Mouse (Mus musculus) ovary, postnatal 10 days (tissue): ENCODE measurements at regions not wholly inside any gene's neighbourhood (a gene's known extent, or its start where the extent isn't known, plus 50 kb on each side); places are given as distances from the start of the nearest gene placed in this dataset.

Experiments used
- DNase-seq: peaks from one replicate; pipeline ENCODE4 v3.0.0; 2022; ENCODE audit warnings: low spot score

DNA sequence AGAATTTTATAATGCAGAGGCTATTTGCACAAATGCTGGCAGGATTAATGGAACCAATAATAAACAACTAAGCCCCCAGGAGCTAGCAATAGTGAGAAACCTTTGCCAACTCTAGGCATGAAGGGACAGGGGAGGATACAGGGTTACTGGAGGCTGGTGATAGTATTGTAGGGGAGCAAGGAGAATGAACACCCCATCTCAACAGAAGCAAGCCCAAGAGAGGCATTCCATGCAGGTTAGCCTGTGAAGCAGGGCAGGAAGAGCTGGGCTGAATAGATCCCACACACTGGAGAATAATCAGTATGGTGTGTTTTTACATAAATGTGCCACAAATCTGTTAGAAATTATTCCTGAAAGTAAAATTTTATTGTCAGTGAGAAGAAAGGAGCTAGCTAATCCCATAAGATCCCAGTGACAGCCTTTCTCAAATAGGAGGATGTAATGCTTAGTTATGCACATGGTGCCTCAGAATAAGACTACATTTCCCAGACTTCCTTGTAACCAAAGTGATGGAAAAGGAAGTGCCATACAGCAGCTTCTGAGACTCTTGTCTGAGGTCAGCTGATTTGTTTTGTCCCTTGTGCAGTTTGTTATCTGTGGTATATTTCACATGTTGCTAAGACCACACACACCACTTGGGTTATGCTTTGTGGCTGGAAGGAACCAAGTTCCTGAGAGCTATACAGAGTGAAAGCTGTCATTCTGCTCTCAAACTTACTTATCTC lies 111.1 kb downstream of the Ccdc71l start:
- no peak for DNase-seq

- no peak for DNase-seq
Observed at GRCm38 (mm10) chr12:32504196-32504595, 125.7 kb downstream of the Ccdc71l start.

- no peak for DNase-seq
Observed at GRCm38 (mm10) chr12:32508671-32509070, 130.2 kb downstream of the Ccdc71l start.

GRCm38 (mm10) chr12:32525586-32525985 lies 147.1 kb downstream of the Ccdc71l start:
- no peak for DNase-seq

- DNase-seq = no peak
Observed at GRCm38 (mm10) chr12:32531216-32531615, 152.7 kb downstream of the Ccdc71l start.

GRCm38 (mm10) chr12:32533641-32534040 lies 155.1 kb downstream of the Ccdc71l start:
- no peak for DNase-seq

DNA sequence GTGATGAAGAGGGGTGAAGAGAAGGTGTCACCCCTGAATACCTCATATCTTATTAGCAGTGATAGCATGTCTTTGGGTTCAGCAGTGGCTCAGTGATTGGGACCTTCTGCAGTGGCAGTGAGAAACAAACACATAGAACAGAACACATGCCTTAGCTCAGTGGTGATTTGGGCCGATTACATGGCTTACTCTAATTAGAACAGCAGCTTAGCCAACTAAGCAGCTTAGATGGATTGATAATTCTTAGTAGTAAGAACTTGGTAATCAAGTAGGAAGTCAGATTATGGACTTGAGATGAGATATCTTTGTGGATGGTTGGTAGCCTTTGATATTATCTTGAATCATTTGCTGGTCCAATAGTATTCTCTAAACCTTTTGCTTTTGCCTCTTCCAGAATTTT lies 167.0 kb downstream of the Ccdc71l start:
- no peak for DNase-seq

DNA sequence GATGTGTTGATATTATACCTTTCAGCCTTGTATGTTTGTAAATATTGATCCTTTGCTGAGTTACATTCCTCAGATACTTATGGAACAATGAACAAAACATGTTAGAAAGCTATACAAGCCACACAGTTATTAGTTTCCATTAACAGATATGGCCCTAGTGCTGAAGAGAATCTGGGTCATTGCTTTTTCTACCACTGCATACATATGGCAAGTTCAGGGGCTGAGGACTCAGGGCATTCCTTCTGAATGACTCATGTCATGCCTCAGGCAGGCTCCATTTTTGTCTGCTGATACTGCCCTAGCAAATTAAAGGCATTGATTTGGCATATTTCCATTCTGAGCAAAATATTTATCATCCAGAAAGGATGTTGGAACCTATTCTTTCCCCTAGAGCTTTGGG lies 167.9 kb downstream of the Ccdc71l start:
- DNase-seq = no peak

DNA sequence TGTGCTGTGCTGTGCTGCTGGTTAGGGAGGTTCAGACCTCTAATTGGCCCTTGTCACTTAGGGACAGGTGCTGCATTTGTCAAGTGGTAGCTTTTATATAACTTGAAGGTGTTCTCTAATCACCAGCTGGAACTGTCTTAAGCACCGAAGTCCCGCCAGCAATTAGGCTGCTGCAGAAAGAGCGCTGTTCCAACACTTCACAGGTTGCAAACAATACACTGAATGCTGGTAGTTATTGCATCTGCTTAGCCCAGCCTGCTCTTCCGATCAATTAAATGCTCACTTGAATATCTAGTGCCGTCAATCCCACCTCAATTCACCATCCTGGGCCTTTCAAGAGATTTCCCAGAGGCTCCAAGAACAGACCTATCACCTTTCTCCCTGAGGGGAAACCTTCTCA lies 175.3 kb downstream of the Ccdc71l start:
- no peak for DNase-seq

- DNase-seq = no peak
Observed at GRCm38 (mm10) chr12:32567777-32568176, 189.3 kb downstream of the Ccdc71l start.

- DNase-seq = no peak
Observed at GRCm38 (mm10) chr12:32581304-32581703, 202.8 kb downstream of the Ccdc71l start.

DNA sequence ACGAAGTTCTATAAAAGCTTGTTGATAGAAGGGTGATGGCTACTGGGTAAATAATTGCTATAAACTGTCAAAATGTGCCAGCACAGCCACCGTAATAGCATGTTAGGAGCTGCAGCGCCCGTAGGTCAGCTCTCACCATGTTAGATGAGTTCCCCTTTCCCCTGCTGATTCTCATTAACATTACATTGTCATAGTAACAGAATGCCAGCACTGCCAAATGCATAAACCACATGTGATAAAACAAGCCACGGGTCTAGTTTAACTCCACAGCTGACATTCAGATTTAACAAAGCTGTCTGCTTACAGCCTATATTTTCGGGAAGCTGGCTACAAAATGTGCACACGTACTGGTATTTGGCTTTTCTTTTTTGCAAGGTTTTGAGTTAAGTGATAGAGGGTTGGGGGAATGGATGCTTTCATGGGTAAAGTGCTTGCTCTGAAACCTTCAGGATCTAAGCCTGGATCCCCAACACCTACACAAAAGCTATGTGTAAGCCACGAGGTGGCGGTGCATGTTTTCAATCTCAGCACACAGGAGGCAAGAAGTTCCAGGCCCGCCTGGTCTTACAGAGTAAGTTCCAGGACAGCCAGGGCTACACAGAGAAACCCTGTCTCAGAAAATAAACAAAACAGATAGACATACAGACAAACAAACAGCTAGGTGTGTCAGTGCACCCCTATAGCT lies 217.1 kb upstream of the Nampt start:
- DNase-seq = no peak

DNA sequence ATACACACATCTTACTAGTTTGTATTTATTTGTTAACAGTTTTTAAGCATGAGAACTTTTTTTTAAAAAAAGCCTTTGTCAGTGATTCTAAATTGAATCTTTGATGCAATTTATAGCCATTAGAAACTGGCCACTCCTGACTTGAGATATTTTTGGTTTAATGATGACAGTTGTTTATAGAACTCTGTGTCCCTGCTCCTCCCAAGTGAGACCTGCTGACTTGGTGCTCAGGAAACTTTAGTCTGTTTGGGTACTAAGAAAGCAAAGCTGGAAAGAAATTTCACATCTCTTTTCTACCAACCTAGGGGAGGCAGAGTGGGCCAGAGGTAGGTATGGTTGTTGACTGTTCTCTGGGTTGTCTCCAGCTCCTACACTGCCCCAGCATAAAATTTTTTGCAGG lies 214.0 kb upstream of the Nampt start:
- DNase-seq = no peak

GRCm38 (mm10) chr12:32615000-32615399 lies 204.3 kb upstream of the Nampt start:
- no peak for DNase-seq

- DNase-seq = no peak
Observed at GRCm38 (mm10) chr12:32616086-32616485, 203.3 kb upstream of the Nampt start.

DNA sequence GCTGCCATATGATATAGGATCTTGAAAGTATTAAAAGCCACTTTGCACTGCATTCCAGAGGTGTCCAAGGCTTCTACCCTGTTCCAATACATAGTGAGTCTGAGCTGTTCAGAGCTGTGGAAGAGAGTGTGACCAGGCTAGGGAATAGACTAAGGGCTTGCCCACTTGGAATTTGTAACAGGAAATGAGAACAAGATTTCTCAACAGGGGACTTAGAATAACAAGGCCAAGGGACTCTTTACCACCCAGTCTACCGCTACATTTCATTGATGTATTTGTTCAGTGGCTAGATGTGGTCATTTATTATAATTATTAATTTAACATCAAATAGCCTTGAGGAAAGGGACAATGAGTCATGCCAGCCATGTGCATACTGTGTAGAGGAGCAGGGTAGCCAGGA lies 202.3 kb upstream of the Nampt start:
- no peak for DNase-seq

GRCm38 (mm10) chr12:32619830-32620229 lies 199.5 kb upstream of the Nampt start:
- no peak for DNase-seq

- DNase-seq = no peak
Observed at GRCm38 (mm10) chr12:32621739-32622138, 197.6 kb upstream of the Nampt start.

- DNase-seq = no peak
Observed at GRCm38 (mm10) chr12:32628552-32628951, 190.8 kb upstream of the Nampt start.

GRCm38 (mm10) chr12:32632935-32633334 lies 186.4 kb upstream of the Nampt start:
- DNase-seq = no peak

DNA sequence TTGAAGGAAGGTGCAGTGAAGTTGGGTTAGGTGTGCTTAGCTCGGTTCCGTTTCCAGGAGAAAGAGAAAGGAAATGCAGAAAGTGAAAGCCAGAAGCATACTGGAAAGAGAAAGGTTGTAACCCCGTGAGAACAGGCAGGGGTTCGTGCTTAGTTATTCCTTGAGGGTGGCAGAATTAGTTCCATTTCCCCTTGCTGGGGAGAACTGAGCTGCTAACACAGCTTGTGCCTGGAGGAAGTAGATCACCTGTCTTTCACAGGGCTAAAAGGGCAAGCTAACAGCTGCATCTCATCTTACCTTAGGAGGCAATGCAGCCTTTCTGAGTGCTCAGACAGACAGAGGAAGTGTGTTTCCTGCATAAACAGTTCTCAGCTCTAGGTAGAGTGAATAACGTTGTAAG lies 184.3 kb upstream of the Nampt start:
- no peak for DNase-seq

DNA sequence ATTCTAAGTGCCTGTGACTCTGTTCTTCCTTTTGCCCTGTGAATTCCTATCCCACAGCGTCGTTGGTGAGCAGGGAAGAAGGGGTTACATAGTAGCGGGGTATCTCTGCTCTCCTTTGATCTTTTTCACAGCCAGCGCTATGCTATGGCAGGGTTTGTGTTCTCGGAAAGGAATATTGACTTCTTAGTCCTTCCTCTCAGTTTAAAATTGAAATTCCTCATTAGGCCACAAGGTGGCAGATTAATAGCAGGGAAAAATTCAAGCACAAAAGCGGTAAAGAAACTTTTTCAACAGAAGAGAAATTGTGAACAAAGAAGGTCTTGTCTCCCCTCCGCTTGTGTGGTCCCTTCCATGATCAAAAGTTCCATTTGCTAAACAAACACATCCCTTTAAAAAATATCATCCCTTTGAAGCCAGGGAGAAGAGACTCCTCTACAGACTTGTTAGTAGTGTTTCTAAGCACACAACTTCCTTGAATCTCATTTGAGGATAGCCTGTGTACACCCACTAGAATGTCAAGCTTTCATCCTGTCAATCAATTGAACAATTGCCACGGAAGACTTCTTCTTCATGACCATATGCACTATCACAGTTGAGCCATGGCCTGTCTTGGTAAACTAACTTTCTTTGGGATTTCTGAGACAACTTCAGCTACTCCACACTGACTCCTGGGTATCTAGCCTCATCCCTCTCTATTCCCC lies 181.8 kb upstream of the Nampt start:
- DNase-seq = no peak

- no peak for DNase-seq
Observed at GRCm38 (mm10) chr12:32640591-32640990, 178.8 kb upstream of the Nampt start.
